In genomic region chr9:95121151-95121835, GRCm38 (mm10) we compare ENCODE assay signal across 8 mouse cellular contexts.
DNase-seq lines count a peak whose midpoint lies in the region; ATAC-seq lines count a peak whose summit lies in the region.

No protein-coding gene starts in this region.

- peak overlapping the region; percentile 21; the same call in 1 of the 2 replicates for H3K4me2 ChIP-seq in hindbrain, embryonic 12.5 days (replicated peaks)
- peak overlapping the region; percentile 12; the same call in 1 of the 2 replicates for H3K4me2 ChIP-seq in midbrain, embryonic 12.5 days (replicated peaks)

- H3K4me1 ChIP-seq in hindbrain, embryonic 12.5 days: peaks cover 7% of the 10 kb centered on the region
- H3K4me1 ChIP-seq in midbrain, embryonic 12.5 days: peaks cover 15% of the 10 kb centered on the region

- no peak overlapping the region for H3K4me3 ChIP-seq in hindbrain, embryonic 12.5 days
- H3K4me3 ChIP-seq in midbrain, embryonic 12.5 days: no peak overlapping the region

- no peak overlapping the region for H3K9ac ChIP-seq in hindbrain, embryonic 12.5 days
- no peak overlapping the region for H3K9ac ChIP-seq in midbrain, embryonic 12.5 days (replicated peaks)

- 33% methylated on average over 11 of the region's 11 CpGs for WGBS in hindbrain, embryonic 12.5 days
- WGBS in midbrain, embryonic 12.5 days: 20% methylated on average over 11 of the region's 11 CpGs

- no peak overlapping the region for H3K27ac ChIP-seq in hindbrain, embryonic 12.5 days
- H3K27ac ChIP-seq in midbrain, embryonic 12.5 days (replicated peaks): peak overlapping the region; percentile 39; the same call in 1 of the 2 replicates

- no peak for DNase-seq in frontal cortex, postnatal 25 days (ENCODE audit: low spot score in 2 of 2)
- peak; percentile 12 for DNase-seq in ES-CJ7 (ENCODE audit: low read depth, low spot score)
- no peak for DNase-seq in gastrocnemius, postnatal 10 days
- no peak for DNase-seq in cerebellum, adult 8-10 months
- no peak for DNase-seq in layer of hippocampus, adult 8-10 months (ENCODE audit: low spot score in 2 of 2)

- H3K9me3 ChIP-seq in hindbrain, embryonic 12.5 days (replicated peaks): no peaks in the 10 kb centered on the region
- H3K9me3 ChIP-seq in midbrain, embryonic 12.5 days: no peaks in the 10 kb centered on the region

- no peaks in the 10 kb centered on the region for H3K36me3 ChIP-seq in hindbrain, embryonic 12.5 days
- no peaks in the 10 kb centered on the region for H3K36me3 ChIP-seq in midbrain, embryonic 12.5 days

- peak; percentile 71 for ATAC-seq in frontal cortex, adult (ENCODE audit: low TSS enrichment)
- ATAC-seq in hindbrain, embryonic 12.5 days (ENCODE audit: low FRiP score): peak; percentile 52
- ATAC-seq in midbrain, embryonic 12.5 days (ENCODE audit: low FRiP score, low read depth): peak; percentile 75

- no peaks in the 10 kb centered on the region for H3K27me3 ChIP-seq in hindbrain, embryonic 12.5 days
- peaks cover 13% of the 10 kb centered on the region for H3K27me3 ChIP-seq in midbrain, embryonic 12.5 days
